Mouse (Mus musculus): ENCODE measurements around the gene Orc5. TPM values are rescaled to one million over a fixed set of nuclear protein-coding genes. Genes with fewer than 3 reads are reported as not detected.
"Not testable (repeated sequence)": the region's sequence is repeated elsewhere in the genome, so short reads cannot be mapped to it uniquely, and the experiment has no call there.

Gene Orc5
- polyA plus RNA-seq, 2 experiments, result 12.8 to 55.8 TPM

- H3K27me3 ChIP-seq (ENCODE audit: control insufficient read depth, insufficient read depth, low read length), result no peaks in the 10 kb centered on the region
- DNase-seq (ENCODE audit: low read depth in 3 of 3, low spot score in 3 of 3) (no peak), ATAC-seq (ENCODE audit: insufficient read depth) (no peak)
- TF ChIP-seq CTCF (IDR thresholded peaks at IDR 0.05; ENCODE audit: low read depth) (no peak), EP300 (IDR thresholded peaks at IDR 0.05; ENCODE audit: low read depth) (no peak)
- H3K27ac ChIP-seq, result no peak overlapping the region
- H3K4me1 ChIP-seq (replicated peaks; ENCODE audit: control insufficient read depth in 2 of 2, insufficient read depth in 2 of 2, low read length in 1 of 2), result peaks cover 0 to 6% of the 10 kb centered on the region in 2 experiments; a peak in 2 of 4 replicates
- H3K4me3 ChIP-seq (ENCODE audit: insufficient read depth in 1 of 2, low read depth in 2 of 2, low read length in 2 of 2), result no peak overlapping the region
- H3K4me2 ChIP-seq (ENCODE audit: low read depth), result no peak overlapping the region
- no peaks in the 10 kb centered on the region for H3K9me3 ChIP-seq (ENCODE audit: control insufficient read depth, low read length)
- no peak overlapping the region for H3K9ac ChIP-seq (replicated peaks)
- H3K36me3 ChIP-seq (replicated peaks; ENCODE audit: control insufficient read depth, insufficient read depth, low read depth), result peaks cover 16% of the 10 kb centered on the region
- 83% methylated on average over 5 of the region's 5 CpGs for WGBS (ENCODE audit: insufficient replicate concordance)
Measured at GRCm38 (mm10) chr5:22482567-22482966, 67.7 kb downstream of the Orc5 start.

DNA sequence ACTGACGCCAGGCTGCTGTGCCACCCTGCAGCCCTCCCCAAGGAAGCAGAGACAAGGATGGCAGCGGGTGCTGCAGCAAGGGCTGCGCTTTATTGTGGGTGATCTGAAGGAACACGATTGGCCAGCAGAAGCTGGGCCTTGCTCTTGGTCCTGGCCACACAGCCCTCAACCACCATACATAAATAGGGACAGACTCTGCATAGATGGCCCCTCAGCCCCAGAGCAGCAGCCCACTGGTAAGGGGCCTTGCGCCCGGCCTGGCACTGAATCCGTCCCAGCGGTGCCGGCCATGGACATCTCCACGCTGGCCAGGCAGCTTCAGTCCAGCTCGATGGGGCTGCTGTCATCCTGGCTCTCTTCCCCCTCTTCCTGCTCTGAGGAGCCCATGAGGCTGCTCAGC lies 77.8 kb downstream of the Orc5 start:
- not testable (repeated sequence) for ATAC-seq (ENCODE audit: insufficient read depth); H3K9ac ChIP-seq (replicated peaks); H3K4me2 ChIP-seq (ENCODE audit: low read depth); H3K27ac ChIP-seq; H3K27me3 ChIP-seq (ENCODE audit: control insufficient read depth, insufficient read depth, low read length); H3K4me3 ChIP-seq (ENCODE audit: insufficient read depth in 1 of 2, low read depth in 2 of 2, low read length in 2 of 2); H3K9me3 ChIP-seq (ENCODE audit: control insufficient read depth, low read length); DNase-seq (ENCODE audit: low read depth in 3 of 3, low spot score in 3 of 3); H3K36me3 ChIP-seq (replicated peaks; ENCODE audit: control insufficient read depth, insufficient read depth, low read depth); H3K4me1 ChIP-seq (replicated peaks; ENCODE audit: control insufficient read depth in 2 of 2, insufficient read depth in 2 of 2, low read length in 1 of 2)
- 80% methylated on average over 3 of the region's 11 CpGs for WGBS (ENCODE audit: insufficient replicate concordance)

GRCm38 (mm10) chr5:22471243-22471642 lies 79.0 kb downstream of the Orc5 start:
- Histone ChIP-seq H3K4me1 (replicated peaks; ENCODE audit: control insufficient read depth in 2 of 2, insufficient read depth in 2 of 2, low read length in 1 of 2) (no peaks in the 10 kb centered on the region), H3K4me2 (ENCODE audit: low read depth) (no peak overlapping the region), H3K4me3 (ENCODE audit: insufficient read depth in 1 of 2, low read depth in 2 of 2, low read length in 2 of 2) (no peak overlapping the region), H3K9me3 (ENCODE audit: control insufficient read depth, low read length) (no peaks in the 10 kb centered on the region), H3K36me3 (replicated peaks; ENCODE audit: control insufficient read depth, insufficient read depth, low read depth) (no peaks in the 10 kb centered on the region), H3K27ac (no peak overlapping the region), H3K9ac (replicated peaks) (no peak overlapping the region), H3K27me3 (ENCODE audit: control insufficient read depth, insufficient read depth, low read length) (no peaks in the 10 kb centered on the region)
- TF ChIP-seq EP300 (IDR thresholded peaks at IDR 0.05; ENCODE audit: low read depth) (no peak), CTCF (IDR thresholded peaks at IDR 0.05; ENCODE audit: low read depth) (no peak)
- ATAC-seq (ENCODE audit: insufficient read depth) (no peak), DNase-seq (ENCODE audit: low read depth in 3 of 3, low spot score in 3 of 3) (no peak)
- 70% methylated on average over 4 of the region's 4 CpGs for WGBS (ENCODE audit: insufficient replicate concordance)

- Histone ChIP-seq H3K9ac (replicated peaks) (no peak overlapping the region), H3K4me2 (ENCODE audit: low read depth) (no peak overlapping the region), H3K36me3 (replicated peaks; ENCODE audit: control insufficient read depth, insufficient read depth, low read depth) (no peaks in the 10 kb centered on the region), H3K4me3 (ENCODE audit: insufficient read depth in 1 of 2, low read depth in 2 of 2, low read length in 2 of 2) (no peak overlapping the region), H3K9me3 (ENCODE audit: control insufficient read depth, low read length) (no peaks in the 10 kb centered on the region), H3K4me1 (replicated peaks; ENCODE audit: control insufficient read depth in 2 of 2, insufficient read depth in 2 of 2, low read length in 1 of 2) (no peaks in the 10 kb centered on the region), H3K27ac (no peak overlapping the region), H3K27me3 (ENCODE audit: control insufficient read depth, insufficient read depth, low read length) (no peaks in the 10 kb centered on the region)
- no peak for TF ChIP-seq CTCF (IDR thresholded peaks at IDR 0.05; ENCODE audit: low read depth)
- TF ChIP-seq EP300 (IDR thresholded peaks at IDR 0.05; ENCODE audit: low read depth), result no peak
- ATAC-seq (ENCODE audit: insufficient read depth) (no peak), DNase-seq (ENCODE audit: low read depth in 3 of 3, low spot score in 3 of 3) (no peak)
- WGBS (ENCODE audit: insufficient replicate concordance), result 64% methylated on average over 15 of the region's 15 CpGs
Measured at GRCm38 (mm10) chr5:22452871-22453661, 97.2 kb downstream of the Orc5 start.

DNA sequence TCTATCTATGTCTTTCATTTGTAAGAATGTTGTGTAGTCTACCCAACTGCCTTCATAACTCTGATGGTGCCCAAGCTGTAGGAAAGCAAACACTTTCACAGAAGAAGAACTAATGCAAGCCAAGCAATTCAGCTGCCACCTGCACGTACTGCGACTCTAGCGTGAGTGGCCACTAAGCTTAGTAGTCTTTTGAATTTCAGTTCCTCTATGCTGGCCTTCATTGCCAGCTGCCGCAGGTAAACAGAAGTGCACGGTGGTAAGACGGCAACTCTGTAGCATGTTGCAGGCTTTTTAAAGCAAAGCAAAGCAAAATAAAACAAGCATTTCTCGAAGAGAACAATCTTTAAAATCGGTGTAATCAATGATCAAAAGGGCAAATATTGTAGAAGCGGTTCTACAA lies 97.8 kb downstream of the Orc5 start:
- no peaks in the 10 kb centered on the region for H3K27me3 ChIP-seq (ENCODE audit: control insufficient read depth, insufficient read depth, low read length)
- H3K9ac ChIP-seq (replicated peaks), result no peak overlapping the region
- no peaks in the 10 kb centered on the region for H3K9me3 ChIP-seq (ENCODE audit: control insufficient read depth, low read length)
- TF ChIP-seq EP300 (IDR thresholded peaks at IDR 0.05; ENCODE audit: low read depth) (no peak), CTCF (IDR thresholded peaks at IDR 0.05; ENCODE audit: low read depth) (no peak)
- H3K36me3 ChIP-seq (replicated peaks; ENCODE audit: control insufficient read depth, insufficient read depth, low read depth), result no peaks in the 10 kb centered on the region
- H3K4me3 ChIP-seq (ENCODE audit: insufficient read depth in 1 of 2, low read depth in 2 of 2, low read length in 2 of 2), result no peak overlapping the region
- 71% methylated on average over 9 of the region's 9 CpGs for WGBS (ENCODE audit: insufficient replicate concordance)
- ATAC-seq (ENCODE audit: insufficient read depth) (no peak), DNase-seq (ENCODE audit: low read depth in 3 of 3, low spot score in 3 of 3) (no peak)
- H3K4me1 ChIP-seq (replicated peaks; ENCODE audit: control insufficient read depth in 2 of 2, insufficient read depth in 2 of 2, low read length in 1 of 2), result no peaks in the 10 kb centered on the region
- no peak overlapping the region for H3K27ac ChIP-seq
- no peak overlapping the region for H3K4me2 ChIP-seq (ENCODE audit: low read depth)
